Mouse (Mus musculus): ENCODE data around the gene Prkca. TPM values are rescaled to one million over a fixed set of nuclear protein-coding genes. Genes with fewer than 3 reads are reported as not detected.

Prkca gene
- polyA plus RNA-seq, 1 experiment, result 2.8 TPM

- Histone ChIP-seq H3K27me3 (ENCODE audit: control insufficient read depth, insufficient read depth, low read length, poor library complexity, severe bottlenecking) (no peaks in the 10 kb centered on the region), H3K9ac (ENCODE audit: low read depth, poor library complexity, severe bottlenecking) (no peak overlapping the region), H3K4me1 (ENCODE audit: control insufficient read depth, insufficient read depth, low read length) (no peaks in the 10 kb centered on the region), H3K27ac (ENCODE audit: insufficient read depth, low read length) (no peak overlapping the region), H3K36me3 (ENCODE audit: control insufficient read depth, insufficient read depth, low read length, poor library complexity, severe bottlenecking) (no peaks in the 10 kb centered on the region), H3K4me3 (ENCODE audit: low read depth, low read length) (no peak overlapping the region), H3K9me3 (replicated peaks; ENCODE audit: control insufficient read depth, insufficient read depth, low read length, poor library complexity, severe bottlenecking) (no peaks in the 10 kb centered on the region)
- TF ChIP-seq POLR2A (IDR thresholded peaks at IDR 0.05; ENCODE audit: insufficient read depth, low read length), result no peak
- no peak for TF ChIP-seq EP300 (IDR thresholded peaks at IDR 0.05; ENCODE audit: insufficient read depth, low read depth, low read length)
Observed at GRCm38 (mm10) chr11:108335536-108335935, 8.2 kb downstream of the Prkca start.

- Histone ChIP-seq H3K27me3 (ENCODE audit: control insufficient read depth, insufficient read depth, low read length, poor library complexity, severe bottlenecking) (no peaks in the 10 kb centered on the region), H3K36me3 (ENCODE audit: control insufficient read depth, insufficient read depth, low read length, poor library complexity, severe bottlenecking) (no peaks in the 10 kb centered on the region), H3K9me3 (replicated peaks; ENCODE audit: control insufficient read depth, insufficient read depth, low read length, poor library complexity, severe bottlenecking) (no peaks in the 10 kb centered on the region), H3K4me3 (ENCODE audit: low read depth, low read length) (no peak overlapping the region), H3K4me1 (ENCODE audit: control insufficient read depth, insufficient read depth, low read length) (no peaks in the 10 kb centered on the region), H3K27ac (ENCODE audit: insufficient read depth, low read length) (no peak overlapping the region), H3K9ac (ENCODE audit: low read depth, poor library complexity, severe bottlenecking) (no peak overlapping the region)
- TF ChIP-seq EP300 (IDR thresholded peaks at IDR 0.05; ENCODE audit: insufficient read depth, low read depth, low read length) (no peak), POLR2A (IDR thresholded peaks at IDR 0.05; ENCODE audit: insufficient read depth, low read length) (no peak), CTCF (IDR thresholded peaks at IDR 0.05; ENCODE audit: low read depth, low read length) (no peak)
Observed at GRCm38 (mm10) chr11:108334658-108335057, 9.1 kb downstream of the Prkca start.

- H3K27ac ChIP-seq (ENCODE audit: insufficient read depth, low read length), result no peak overlapping the region
Observed at GRCm38 (mm10) chr11:108333583-108334379, 9.9 kb downstream of the Prkca start.

GRCm38 (mm10) chr11:108333006-108333405 is 10.7 kb downstream of the Prkca start:
- TF ChIP-seq CTCF (IDR thresholded peaks at IDR 0.05; ENCODE audit: low read depth, low read length) (no peak), EP300 (IDR thresholded peaks at IDR 0.05; ENCODE audit: insufficient read depth, low read depth, low read length) (no peak), POLR2A (IDR thresholded peaks at IDR 0.05; ENCODE audit: insufficient read depth, low read length) (no peak)
- no peak overlapping the region for H3K9ac ChIP-seq (ENCODE audit: low read depth, poor library complexity, severe bottlenecking)
- no peaks in the 10 kb centered on the region for H3K36me3 ChIP-seq (ENCODE audit: control insufficient read depth, insufficient read depth, low read length, poor library complexity, severe bottlenecking)
- H3K9me3 ChIP-seq (replicated peaks; ENCODE audit: control insufficient read depth, insufficient read depth, low read length, poor library complexity, severe bottlenecking), result no peaks in the 10 kb centered on the region
- H3K27ac ChIP-seq (ENCODE audit: insufficient read depth, low read length), result no peak overlapping the region
- H3K27me3 ChIP-seq (ENCODE audit: control insufficient read depth, insufficient read depth, low read length, poor library complexity, severe bottlenecking), result no peaks in the 10 kb centered on the region
- H3K4me1 ChIP-seq (ENCODE audit: control insufficient read depth, insufficient read depth, low read length), result no peaks in the 10 kb centered on the region
- no peak overlapping the region for H3K4me3 ChIP-seq (ENCODE audit: low read depth, low read length)

More at GRCm38 (mm10) chr11:108333583-108334379, 9.9 kb downstream of the Prkca start:
- Histone ChIP-seq H3K36me3 (ENCODE audit: control insufficient read depth, insufficient read depth, low read length, poor library complexity, severe bottlenecking) (no peaks in the 10 kb centered on the region), H3K27me3 (ENCODE audit: control insufficient read depth, insufficient read depth, low read length, poor library complexity, severe bottlenecking) (no peaks in the 10 kb centered on the region), H3K4me3 (ENCODE audit: low read depth, low read length) (no peak overlapping the region), H3K9ac (ENCODE audit: low read depth, poor library complexity, severe bottlenecking) (no peak overlapping the region), H3K9me3 (replicated peaks; ENCODE audit: control insufficient read depth, insufficient read depth, low read length, poor library complexity, severe bottlenecking) (no peaks in the 10 kb centered on the region), H3K4me1 (ENCODE audit: control insufficient read depth, insufficient read depth, low read length) (no peaks in the 10 kb centered on the region)
- no peak for TF ChIP-seq CTCF (IDR thresholded peaks at IDR 0.05; ENCODE audit: low read depth, low read length)
- TF ChIP-seq POLR2A (IDR thresholded peaks at IDR 0.05; ENCODE audit: insufficient read depth, low read length), result no peak
- TF ChIP-seq EP300 (IDR thresholded peaks at IDR 0.05; ENCODE audit: insufficient read depth, low read depth, low read length), result no peak

- Histone ChIP-seq H3K9me3 (replicated peaks; ENCODE audit: control insufficient read depth, insufficient read depth, low read length, poor library complexity, severe bottlenecking) (no peaks in the 10 kb centered on the region), H3K27me3 (ENCODE audit: control insufficient read depth, insufficient read depth, low read length, poor library complexity, severe bottlenecking) (no peaks in the 10 kb centered on the region), H3K27ac (ENCODE audit: insufficient read depth, low read length) (no peak overlapping the region), H3K36me3 (ENCODE audit: control insufficient read depth, insufficient read depth, low read length, poor library complexity, severe bottlenecking) (no peaks in the 10 kb centered on the region), H3K9ac (ENCODE audit: low read depth, poor library complexity, severe bottlenecking) (no peak overlapping the region), H3K4me3 (ENCODE audit: low read depth, low read length) (no peak overlapping the region), H3K4me1 (ENCODE audit: control insufficient read depth, insufficient read depth, low read length) (no peaks in the 10 kb centered on the region)
- TF ChIP-seq CTCF (IDR thresholded peaks at IDR 0.05; ENCODE audit: low read depth, low read length) (no peak), POLR2A (IDR thresholded peaks at IDR 0.05; ENCODE audit: insufficient read depth, low read length) (no peak), EP300 (IDR thresholded peaks at IDR 0.05; ENCODE audit: insufficient read depth, low read depth, low read length) (no peak)
Observed at GRCm38 (mm10) chr11:108330818-108331217, 12.9 kb downstream of the Prkca start.

- Histone ChIP-seq H3K36me3 (ENCODE audit: control insufficient read depth, insufficient read depth, low read length, poor library complexity, severe bottlenecking) (no peaks in the 10 kb centered on the region), H3K27ac (ENCODE audit: insufficient read depth, low read length) (no peak overlapping the region)
- TF ChIP-seq POLR2A (IDR thresholded peaks at IDR 0.05; ENCODE audit: insufficient read depth, low read length) (no peak), EP300 (IDR thresholded peaks at IDR 0.05; ENCODE audit: insufficient read depth, low read depth, low read length) (no peak), CTCF (IDR thresholded peaks at IDR 0.05; ENCODE audit: low read depth, low read length) (no peak)
Observed at GRCm38 (mm10) chr11:108325943-108326342, 17.8 kb downstream of the Prkca start.

More at GRCm38 (mm10) chr11:108325943-108326342, 17.8 kb downstream of the Prkca start:
- H3K9ac ChIP-seq (ENCODE audit: low read depth, poor library complexity, severe bottlenecking), result no peak overlapping the region
- no peak overlapping the region for H3K4me3 ChIP-seq (ENCODE audit: low read depth, low read length)
- H3K27me3 ChIP-seq (ENCODE audit: control insufficient read depth, insufficient read depth, low read length, poor library complexity, severe bottlenecking), result no peaks in the 10 kb centered on the region
- no peaks in the 10 kb centered on the region for H3K4me1 ChIP-seq (ENCODE audit: control insufficient read depth, insufficient read depth, low read length)
- no peaks in the 10 kb centered on the region for H3K9me3 ChIP-seq (replicated peaks; ENCODE audit: control insufficient read depth, insufficient read depth, low read length, poor library complexity, severe bottlenecking)
